Mouse (Mus musculus) heart, embryonic 15.5 days (tissue): Measurements from ENCODE around the gene Ralgps2. TPM values are rescaled to one million over a fixed set of nuclear protein-coding genes. Genes with fewer than 3 reads are reported as not detected.

Experiments
- ATAC-seq: fragments of 200-750 bp; cut with Nextera tagmentation; replicated peaks from 2 replicates; pipeline ENCODE4 v1.8.0; 2017; ENCODE audit warnings: low read depth, moderate TSS enrichment; ENCODE audit not compliant: insufficient number of reproducible peaks, insufficient read depth, low FRiP score
- H3K27ac ChIP-seq: fragments of 300-500 bp; sonication (generic); 2 replicates; pipeline ENCODE4 v1.5.1; 2015; ENCODE audit warnings: mild to moderate bottlenecking, inconsistent platforms
- H3K27me3 ChIP-seq: fragments of 300-500 bp; sonication (generic); 2 replicates; pipeline ENCODE4 v1.6.1; 2015; ENCODE audit warnings: inconsistent platforms
- H3K36me3 ChIP-seq: fragments of 300-500 bp; sonication (generic); 2 replicates; pipeline ENCODE4 v1.6.1; 2015; ENCODE audit warnings: mild to moderate bottlenecking, inconsistent platforms
- H3K4me1 ChIP-seq: fragments of 300-500 bp; sonication (generic); replicated peaks from 2 replicates; pipeline ENCODE4 v1.6.1; 2015; ENCODE audit warnings: inconsistent platforms
- H3K4me2 ChIP-seq: fragments of 300-500 bp; sonication (generic); 2 replicates; pipeline ENCODE4 v1.6.1; 2015; ENCODE audit warnings: inconsistent platforms, mild to moderate bottlenecking, moderate library complexity
- H3K4me3 ChIP-seq: fragments of 300-500 bp; sonication (generic); 2 replicates; pipeline ENCODE4 v1.5.1; 2015; ENCODE audit warnings: mild to moderate bottlenecking, inconsistent platforms
- H3K9ac ChIP-seq: fragments of 300-500 bp; sonication (generic); 2 replicates; pipeline ENCODE4 v1.6.1; 2015; ENCODE audit warnings: mild to moderate bottlenecking, inconsistent platforms
- H3K9me3 ChIP-seq: fragments of 300-500 bp; sonication (generic); replicated peaks from 2 replicates; pipeline ENCODE4 v1.6.1; 2016; ENCODE audit warnings: inconsistent platforms
- WGBS: fragments of 180-500 bp; shearing (Covaris S2); methylation state at CpG from one replicate; pipeline ENCODE4 v1.1.7; 2015; ENCODE audit warnings: mixed read lengths; 5-methylcytosine and 5-hydroxymethylcytosine counted together
- polyA plus RNA-seq: library from polyadenylated mRNA; unstranded; fragments of >200 nt; fragmentation: Nextera tagmentation; extraction: Ambion mirVana; gene quantifications from 2 replicates; pipeline ENCODE4 v1.2.1, GENCODE M21; 2015

Ralgps2 gene
- polyA plus RNA-seq, 1 experiment from 2014 or later: 54.1 TPM

DNA sequence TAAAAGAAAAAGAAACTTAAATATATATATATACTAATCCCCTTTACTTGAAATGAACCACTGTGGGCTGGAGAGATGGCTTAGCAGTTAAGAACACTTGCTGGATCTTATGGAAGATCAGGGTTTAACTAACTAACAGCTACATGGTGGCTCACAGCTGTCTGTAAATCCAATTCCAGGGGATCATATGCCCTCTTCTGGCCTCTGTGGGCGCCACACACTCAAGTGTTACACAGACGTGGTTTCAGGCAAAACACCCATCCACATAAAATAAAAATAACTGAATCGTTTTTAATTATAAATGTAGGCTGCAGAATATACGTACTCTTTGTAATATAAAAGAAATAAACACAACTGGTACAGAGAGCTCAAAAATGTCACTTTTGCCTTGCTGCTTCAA is 50.6 kb downstream of the Ralgps2 start:
- WGBS: 91% methylated on average over 4 of the region's 4 CpGs
- no peak overlapping the region for H3K27ac ChIP-seq
- H3K4me1 ChIP-seq: no peaks in the 10 kb centered on the region
- H3K4me2 ChIP-seq: no peak overlapping the region
- H3K9me3 ChIP-seq: no peaks in the 10 kb centered on the region
- no peak overlapping the region for H3K4me3 ChIP-seq
- peaks cover 9% of the 10 kb centered on the region; the same call in 1 of the 2 replicates for H3K36me3 ChIP-seq
- no peaks in the 10 kb centered on the region for H3K27me3 ChIP-seq
- no peak overlapping the region for H3K9ac ChIP-seq
- ATAC-seq: no peak

DNA sequence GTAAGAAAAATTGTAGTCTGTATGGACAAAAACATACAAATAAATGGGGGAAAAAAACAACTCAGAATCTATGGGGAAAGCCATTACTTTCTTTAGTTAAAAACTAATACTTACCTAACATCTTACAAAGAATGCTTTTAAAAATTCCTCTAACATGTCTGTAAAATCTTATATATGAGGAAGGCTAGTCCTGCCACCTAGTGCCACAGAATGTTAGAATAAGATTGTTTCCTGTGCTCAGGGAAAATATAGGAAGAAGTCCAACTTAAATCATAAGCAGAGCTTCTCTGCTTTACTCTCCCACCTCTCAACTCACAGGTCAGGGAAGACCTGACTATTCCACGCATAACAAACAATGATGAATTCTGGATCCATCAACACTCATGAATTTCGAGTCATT is 53.5 kb downstream of the Ralgps2 start:
- 85% methylated on average over 2 of the region's 2 CpGs for WGBS
- no peak overlapping the region for H3K9ac ChIP-seq
- H3K27me3 ChIP-seq: no peaks in the 10 kb centered on the region
- no peak overlapping the region for H3K27ac ChIP-seq
- no peaks in the 10 kb centered on the region for H3K4me1 ChIP-seq
- no peak for ATAC-seq
- no peak overlapping the region for H3K4me3 ChIP-seq
- H3K9me3 ChIP-seq: no peaks in the 10 kb centered on the region
- H3K36me3 ChIP-seq: peaks cover 25% of the 10 kb centered on the region
- H3K4me2 ChIP-seq: no peak overlapping the region

DNA sequence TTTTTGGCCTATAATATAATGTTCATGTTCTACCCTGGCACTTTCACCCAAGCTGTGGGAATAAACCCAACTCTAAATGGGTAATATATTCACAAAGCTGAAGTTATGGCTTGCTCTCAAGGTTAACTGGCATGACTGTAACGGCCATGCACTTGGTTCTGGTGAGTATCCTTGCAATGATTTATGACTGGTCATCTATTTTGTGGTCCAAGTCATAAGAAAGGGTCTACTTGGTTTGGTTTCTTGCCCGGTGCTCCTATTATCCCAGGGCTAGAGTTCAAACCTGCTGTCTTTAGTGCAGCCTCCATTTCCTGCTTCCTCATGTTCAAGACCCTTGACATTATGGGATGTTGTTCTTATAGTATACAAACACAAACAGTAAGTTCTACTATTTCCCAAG is 54.6 kb downstream of the Ralgps2 start:
- no peak overlapping the region for H3K27ac ChIP-seq
- ATAC-seq: no peak
- H3K36me3 ChIP-seq: peaks cover 25% of the 10 kb centered on the region
- H3K27me3 ChIP-seq: no peaks in the 10 kb centered on the region
- H3K4me1 ChIP-seq: no peaks in the 10 kb centered on the region
- no peak overlapping the region for H3K4me3 ChIP-seq
- no peak overlapping the region for H3K4me2 ChIP-seq
- no peak overlapping the region for H3K9ac ChIP-seq
- H3K9me3 ChIP-seq: no peaks in the 10 kb centered on the region
- WGBS: 82% methylated on average over 2 of the region's 2 CpGs

DNA sequence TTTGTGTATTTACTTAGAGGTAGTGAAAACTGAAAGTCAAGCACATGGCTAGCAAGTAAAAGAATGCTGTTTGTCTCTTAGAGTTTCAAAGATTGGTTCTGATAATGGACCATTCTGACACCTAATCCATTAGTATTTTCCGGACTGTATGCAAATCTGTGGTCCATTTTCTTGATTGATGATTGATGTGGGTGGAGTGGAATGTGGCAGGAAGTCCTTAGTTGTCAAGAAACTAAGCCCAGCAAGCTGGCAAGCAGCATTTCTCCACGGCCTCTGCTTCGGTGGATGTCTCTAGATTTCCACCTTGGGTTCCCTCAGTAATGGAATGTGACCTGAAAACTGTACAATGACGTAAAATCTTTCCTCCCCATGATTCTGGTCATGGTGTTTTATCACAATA is 68.8 kb downstream of the Ralgps2 start:
- H3K27me3 ChIP-seq: no peaks in the 10 kb centered on the region
- H3K4me3 ChIP-seq: no peak overlapping the region
- H3K27ac ChIP-seq: no peak overlapping the region
- ATAC-seq: no peak
- no peak overlapping the region for H3K4me2 ChIP-seq
- 75% methylated on average over 4 of the region's 4 CpGs for WGBS
- H3K4me1 ChIP-seq: peaks cover 15% of the 10 kb centered on the region
- no peaks in the 10 kb centered on the region for H3K36me3 ChIP-seq
- no peak overlapping the region for H3K9ac ChIP-seq
- H3K9me3 ChIP-seq: no peaks in the 10 kb centered on the region

DNA sequence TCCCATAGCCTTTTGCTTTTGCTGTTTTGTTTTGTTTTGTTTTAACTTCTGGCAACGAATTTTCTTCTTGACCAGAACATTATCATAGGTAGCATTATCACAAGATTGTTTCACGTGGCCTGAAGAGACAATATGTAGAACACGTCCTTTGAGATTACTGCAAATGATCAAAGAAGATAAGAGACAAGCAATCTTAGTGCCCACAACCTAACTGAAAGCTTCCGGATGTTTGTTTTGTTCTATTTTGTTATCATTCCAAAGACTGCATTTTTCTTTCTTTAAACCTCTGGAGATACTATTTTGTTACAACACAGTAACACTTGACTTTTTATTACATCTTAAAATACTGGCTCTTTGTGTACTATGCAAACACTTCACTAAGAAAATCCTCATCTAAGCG is 69.4 kb downstream of the Ralgps2 start:
- H3K4me2 ChIP-seq: no peak overlapping the region
- no peak overlapping the region for H3K27ac ChIP-seq
- WGBS: 74% methylated on average over 5 of the region's 5 CpGs
- H3K9me3 ChIP-seq: no peaks in the 10 kb centered on the region
- no peaks in the 10 kb centered on the region for H3K36me3 ChIP-seq
- no peak overlapping the region for H3K4me3 ChIP-seq
- no peak for ATAC-seq
- H3K4me1 ChIP-seq: peaks cover 16% of the 10 kb centered on the region
- no peak overlapping the region for H3K9ac ChIP-seq
- no peaks in the 10 kb centered on the region for H3K27me3 ChIP-seq

DNA sequence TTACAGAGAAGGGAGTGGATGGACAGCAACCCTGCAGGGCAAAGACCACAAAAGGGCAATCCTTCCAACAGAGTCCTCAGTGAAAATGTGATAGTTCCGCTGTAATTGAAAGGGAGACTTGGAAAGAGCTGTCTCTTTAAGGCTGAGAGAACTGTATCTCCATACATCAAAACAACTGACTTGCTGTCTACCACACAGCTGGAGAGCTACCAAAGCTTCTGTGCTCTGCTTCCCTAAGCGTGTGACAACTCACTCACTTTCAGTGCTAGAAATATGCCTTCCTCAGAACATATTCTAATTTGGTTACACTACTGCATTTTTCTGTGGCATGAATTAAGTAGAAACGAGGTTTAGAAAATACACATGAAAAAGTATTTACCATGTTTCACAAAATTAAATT is 75.2 kb downstream of the Ralgps2 start:
- ATAC-seq: no peak
- Histone ChIP-seq H3K9me3 (no peaks in the 10 kb centered on the region), H3K36me3 (no peaks in the 10 kb centered on the region), H3K4me3 (no peak overlapping the region), H3K27ac (peak overlapping the region; percentile 67), H3K27me3 (no peaks in the 10 kb centered on the region), H3K9ac (peak overlapping the region; percentile 10; the same call in 1 of the 2 replicates), H3K4me2 (no peak overlapping the region), H3K4me1 (peaks cover 37% of the 10 kb centered on the region)
- WGBS: 48% methylated on average over 3 of the region's 3 CpGs

DNA sequence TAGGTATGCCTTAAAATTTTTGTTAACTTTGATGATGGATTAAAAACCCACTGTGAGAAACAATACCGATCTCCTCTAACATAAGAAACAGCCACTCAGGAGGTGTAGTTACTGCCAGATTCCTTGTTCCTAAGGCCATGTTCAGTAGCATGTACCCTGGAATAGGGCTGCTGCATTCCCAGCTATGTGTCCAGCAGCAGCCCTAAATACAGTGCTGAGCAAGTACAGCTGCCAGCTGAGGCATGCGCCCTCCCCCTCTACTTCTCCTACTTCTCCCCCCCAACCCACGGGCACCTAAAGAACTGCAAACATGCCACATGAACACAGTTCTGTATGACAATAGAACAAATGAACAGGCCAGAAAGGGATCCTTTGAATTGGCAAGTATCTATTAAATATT is 75.7 kb downstream of the Ralgps2 start:
- H3K27me3 ChIP-seq: no peaks in the 10 kb centered on the region
- H3K4me2 ChIP-seq: no peak overlapping the region
- ATAC-seq: 0 out of 2 replicates have a peak, but pooled peaks have one; percentile 47
- H3K36me3 ChIP-seq: no peaks in the 10 kb centered on the region
- 0 out of 2 replicates have a peak overlapping the region, but pooled peaks have one; percentile 10 for H3K9ac ChIP-seq
- no peaks in the 10 kb centered on the region for H3K9me3 ChIP-seq
- H3K27ac ChIP-seq: peak overlapping the region; percentile 67
- no peak overlapping the region for H3K4me3 ChIP-seq
- 56% methylated on average over 3 of the region's 3 CpGs for WGBS
- H3K4me1 ChIP-seq: peaks cover 37% of the 10 kb centered on the region

DNA sequence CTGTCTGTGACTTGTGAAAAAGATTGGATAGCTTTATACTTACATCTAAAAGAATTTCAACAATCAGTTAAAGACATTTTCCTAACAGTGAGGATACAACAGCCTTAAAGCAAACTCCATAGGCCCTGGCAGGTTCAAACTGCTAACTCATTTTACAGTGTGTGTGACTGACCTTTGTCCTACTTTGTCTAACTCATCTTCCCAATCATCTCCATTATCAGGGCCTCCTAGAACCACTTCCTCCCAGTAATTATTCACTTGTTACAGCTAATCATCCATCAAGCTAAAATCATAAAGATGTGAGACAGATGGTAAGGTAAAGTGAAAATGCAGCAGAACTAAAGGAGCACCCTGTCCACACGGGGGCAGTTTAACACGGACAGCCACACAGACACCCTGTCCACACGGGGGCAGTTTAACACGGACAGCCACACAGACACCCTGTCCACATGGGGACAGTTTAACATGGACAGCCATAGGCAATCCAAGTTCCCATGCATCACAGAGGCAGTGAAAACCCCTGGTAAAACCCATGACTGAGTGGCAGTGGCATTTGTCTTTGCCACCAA is 77.9 kb downstream of the Ralgps2 start:
- H3K4me1 ChIP-seq: peaks cover 29% of the 10 kb centered on the region
- 35% methylated on average over 4 of the region's 4 CpGs for WGBS
- H3K27ac ChIP-seq: no peak overlapping the region
- no peaks in the 10 kb centered on the region for H3K9me3 ChIP-seq
- H3K4me3 ChIP-seq: no peak overlapping the region
- no peaks in the 10 kb centered on the region for H3K36me3 ChIP-seq
- H3K9ac ChIP-seq: no peak overlapping the region
- H3K27me3 ChIP-seq: no peaks in the 10 kb centered on the region
- H3K4me2 ChIP-seq: no peak overlapping the region
- ATAC-seq: no peak

DNA sequence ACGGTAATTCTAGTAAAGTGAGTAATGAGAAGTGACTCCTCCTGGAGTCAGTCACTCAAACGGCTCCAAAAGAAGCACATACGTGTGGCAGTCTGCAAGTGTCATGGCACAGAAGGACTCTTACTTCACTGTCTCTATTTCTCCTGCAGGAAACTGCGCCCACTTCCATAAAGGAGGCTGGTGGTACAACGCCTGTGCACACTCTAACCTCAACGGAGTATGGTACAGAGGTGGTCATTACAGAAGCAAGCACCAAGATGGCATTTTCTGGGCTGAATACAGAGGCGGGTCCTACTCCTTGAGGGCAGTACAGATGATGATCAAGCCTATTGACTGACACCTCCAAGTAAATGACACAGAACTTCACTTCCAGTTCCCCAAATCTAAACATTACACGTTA is 79.2 kb downstream of the Ralgps2 start:
- WGBS: 87% methylated on average over 8 of the region's 8 CpGs
- Histone ChIP-seq H3K4me2 (no peak overlapping the region), H3K9me3 (no peaks in the 10 kb centered on the region), H3K36me3 (no peaks in the 10 kb centered on the region), H3K27me3 (no peaks in the 10 kb centered on the region), H3K27ac (no peak overlapping the region), H3K9ac (no peak overlapping the region), H3K4me3 (no peak overlapping the region), H3K4me1 (peaks cover 20% of the 10 kb centered on the region)
- no peak for ATAC-seq

DNA sequence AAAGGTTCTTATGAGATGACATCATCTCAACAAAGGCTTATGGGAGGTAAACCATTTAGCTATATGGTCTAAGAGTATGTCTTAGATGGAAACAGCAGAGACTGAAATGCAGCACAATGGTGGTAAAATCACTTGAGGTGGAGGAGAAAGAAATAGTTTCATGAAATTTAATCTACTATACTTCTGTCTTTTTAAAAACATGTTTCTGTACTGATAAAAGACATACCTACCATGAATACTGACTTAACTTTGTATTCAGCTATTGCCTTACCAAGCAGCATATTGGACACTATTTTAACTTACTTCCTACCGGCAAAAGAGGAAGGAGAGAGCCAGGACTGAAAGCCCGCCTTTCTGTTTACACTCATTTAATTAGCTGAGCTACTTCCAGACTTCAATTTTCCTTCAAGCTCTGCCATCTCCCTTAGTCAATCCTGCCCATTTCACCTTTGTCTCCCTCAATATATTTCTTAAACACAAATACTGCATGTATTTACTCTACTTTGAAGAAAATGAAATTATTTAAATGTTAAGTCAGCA is 79.6 kb downstream of the Ralgps2 start:
- H3K9ac ChIP-seq: no peak overlapping the region
- no peak overlapping the region for H3K4me3 ChIP-seq
- no peak for ATAC-seq
- WGBS: 82% methylated on average over 2 of the region's 2 CpGs
- no peak overlapping the region for H3K27ac ChIP-seq
- peaks cover 20% of the 10 kb centered on the region for H3K4me1 ChIP-seq
- no peaks in the 10 kb centered on the region for H3K36me3 ChIP-seq
- no peaks in the 10 kb centered on the region for H3K9me3 ChIP-seq
- H3K27me3 ChIP-seq: no peaks in the 10 kb centered on the region
- H3K4me2 ChIP-seq: no peak overlapping the region

DNA sequence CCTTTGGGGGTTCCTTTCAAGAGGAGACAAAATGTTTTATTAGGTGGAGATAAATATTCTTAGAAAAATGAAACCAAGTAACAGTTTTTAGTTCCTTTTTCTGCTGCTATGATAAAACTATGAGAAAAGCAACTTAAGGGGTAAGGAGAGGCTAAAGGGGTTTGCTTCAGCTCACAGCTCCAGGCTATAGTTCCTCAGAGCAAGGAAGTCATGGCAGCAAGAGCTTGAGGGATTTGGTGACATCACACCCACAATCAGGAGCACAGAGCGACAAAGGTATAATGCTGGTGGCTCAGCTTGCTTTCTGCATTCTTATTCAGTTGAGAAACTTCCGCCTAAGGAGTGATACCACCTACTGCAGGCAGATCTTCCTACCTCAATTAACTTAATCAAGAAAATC is 80.3 kb downstream of the Ralgps2 start:
- Histone ChIP-seq H3K4me1 (peaks cover 15% of the 10 kb centered on the region), H3K9ac (no peak overlapping the region), H3K4me3 (no peak overlapping the region), H3K4me2 (no peak overlapping the region), H3K36me3 (no peaks in the 10 kb centered on the region), H3K9me3 (no peaks in the 10 kb centered on the region), H3K27ac (no peak overlapping the region), H3K27me3 (no peaks in the 10 kb centered on the region)
- WGBS: 90% methylated on average over 2 of the region's 2 CpGs
- ATAC-seq: no peak

DNA sequence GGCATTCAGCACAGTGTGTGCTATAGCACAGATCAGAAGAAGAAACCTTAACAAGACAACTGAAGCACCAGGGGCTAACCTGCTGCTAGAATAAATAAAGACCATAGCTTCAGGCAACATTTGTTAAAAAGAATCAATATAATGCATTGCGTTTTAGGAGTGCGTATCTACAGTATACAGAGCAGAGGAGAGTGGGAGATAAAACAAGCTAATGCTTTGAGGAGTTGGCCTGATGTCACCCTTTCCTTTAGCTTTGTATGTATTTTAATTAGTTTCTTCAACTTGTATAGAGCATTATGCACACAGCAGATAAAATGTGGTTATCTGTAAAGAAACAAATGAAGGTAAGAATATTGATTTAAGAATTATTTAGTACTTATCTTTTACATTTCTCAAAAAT is 82.8 kb downstream of the Ralgps2 start:
- Histone ChIP-seq H3K4me3 (no peak overlapping the region), H3K27ac (no peak overlapping the region), H3K4me1 (peaks cover under 1% of the 10 kb centered on the region), H3K4me2 (no peak overlapping the region), H3K27me3 (no peaks in the 10 kb centered on the region), H3K9me3 (no peaks in the 10 kb centered on the region), H3K36me3 (no peaks in the 10 kb centered on the region), H3K9ac (no peak overlapping the region)
- 90% methylated on average over 2 of the region's 2 CpGs for WGBS
- ATAC-seq: no peak
